Mouse (Mus musculus) forebrain, embryonic 10.5 days (tissue): ENCODE measurements at regions not wholly inside any gene's neighbourhood (a gene's known extent, or its start where the extent isn't known, plus 50 kb on each side); places are given as distances from the start of the nearest gene placed in this dataset.
A peak's percentile ranks its signal among the peaks of the same experiment; 100 is the strongest.
"Not testable (repeated sequence)": the region's sequence is repeated elsewhere in the genome, so short reads cannot be mapped to it uniquely, and the experiment has no call there.

Experiments
- DNase-seq: peaks from one replicate; pipeline ENCODE4 v3.0.0-alpha.2; 2017; ENCODE audit warnings: low spot score; ENCODE audit errors: extremely low spot score
- H3K27ac ChIP-seq: fragments of 300-500 bp; sonication (generic); 2 replicates; pipeline ENCODE4 v1.5.1; 2016; ENCODE audit warnings: mild to moderate bottlenecking
- H3K27me3 ChIP-seq: fragments of 300-500 bp; sonication (generic); 2 replicates; pipeline ENCODE4 v1.6.1; 2016; ENCODE audit warnings: mild to moderate bottlenecking; ENCODE audit not compliant: poor library complexity, severe bottlenecking
- H3K36me3 ChIP-seq: fragments of 300-500 bp; sonication (generic); replicated peaks from 2 replicates; pipeline ENCODE4 v1.6.1; 2016; ENCODE audit warnings: mild to moderate bottlenecking, moderate library complexity
- H3K4me1 ChIP-seq: fragments of 300-500 bp; sonication (generic); 2 replicates; pipeline ENCODE4 v1.6.1; 2016
- H3K4me3 ChIP-seq: fragments of 300-500 bp; sonication (generic); 2 replicates; pipeline ENCODE4 v1.5.1; 2016; ENCODE audit warnings: mild to moderate bottlenecking, moderate library complexity
- H3K9me3 ChIP-seq: fragments of 300-500 bp; sonication (generic); 2 replicates; pipeline ENCODE4 v1.6.1; 2016; ENCODE audit warnings: mild to moderate bottlenecking, moderate library complexity
- WGBS: fragments of 180-500 bp; shearing (Covaris S2); methylation state at CpG from one replicate; pipeline ENCODE4 v1.1.7; 2016; 5-methylcytosine and 5-hydroxymethylcytosine counted together

DNA sequence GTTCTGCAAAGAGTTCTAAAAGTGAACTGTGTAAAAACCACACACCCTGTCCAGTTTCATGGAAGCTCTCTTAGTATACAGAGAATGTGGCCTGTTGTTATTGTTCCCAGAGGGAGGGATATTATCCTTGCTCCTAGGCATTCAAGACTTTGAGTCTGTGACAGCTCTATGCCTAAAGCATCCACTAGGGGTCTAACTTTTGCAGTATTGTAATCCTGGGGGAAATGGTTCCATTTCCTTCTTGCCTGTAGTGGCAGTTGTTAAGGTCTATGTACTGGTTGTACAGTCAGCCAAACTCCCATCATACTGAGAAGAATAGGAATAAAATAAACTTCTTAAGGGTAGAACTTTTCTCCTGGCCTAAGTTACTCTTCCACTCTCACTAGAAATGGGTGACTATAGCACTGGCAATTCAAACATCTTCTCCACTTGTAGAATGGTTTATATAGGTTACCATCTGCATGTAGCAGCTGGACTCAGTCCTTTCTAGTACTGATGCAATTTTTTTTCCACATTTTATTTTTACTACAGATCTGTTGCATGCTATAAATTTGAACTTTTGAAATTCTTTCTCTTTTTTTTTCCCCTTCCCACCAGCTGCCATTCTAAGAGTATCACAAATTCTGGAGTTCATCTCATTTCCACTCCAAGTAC lies 51.4 kb upstream of the Dpt start:
- Histone ChIP-seq H3K4me1 (no peaks in the 10 kb centered on the region), H3K36me3 (no peaks in the 10 kb centered on the region), H3K9me3 (no peaks in the 10 kb centered on the region), H3K27me3 (no peaks in the 10 kb centered on the region), H3K4me3 (no peak overlapping the region), H3K27ac (no peak overlapping the region)
- DNase-seq: no peak

GRCm38 (mm10) chr1:164744499-164744898 lies 51.9 kb upstream of the Dpt start:
- H3K27me3 ChIP-seq: no peaks in the 10 kb centered on the region
- no peak for DNase-seq

GRCm38 (mm10) chr1:164742897-164743296 lies 53.5 kb upstream of the Dpt start:
- H3K4me1 ChIP-seq, H3K4me3 ChIP-seq, H3K36me3 ChIP-seq, DNase-seq, H3K9me3 ChIP-seq, H3K27ac ChIP-seq, H3K27me3 ChIP-seq: not testable (repeated sequence)
- WGBS: 93% methylated on average over 8 of the region's 9 CpGs

More at GRCm38 (mm10) chr1:164744499-164744898, 51.9 kb upstream of the Dpt start:
- no peaks in the 10 kb centered on the region for H3K36me3 ChIP-seq
- H3K9me3 ChIP-seq: no peaks in the 10 kb centered on the region
- H3K4me1 ChIP-seq: no peaks in the 10 kb centered on the region
- 80% methylated on average over 3 of the region's 3 CpGs for WGBS
- H3K4me3 ChIP-seq: no peak overlapping the region
- H3K27ac ChIP-seq: no peak overlapping the region

- H3K9me3 ChIP-seq: no peaks in the 10 kb centered on the region
- WGBS: 80% methylated on average over 1 of the region's 1 CpGs
Observed at GRCm38 (mm10) chr1:164735646-164736045, 60.8 kb upstream of the Dpt start.

GRCm38 (mm10) chr1:164733741-164734140 lies 62.7 kb upstream of the Dpt start:
- WGBS: 91% methylated on average over 3 of the region's 3 CpGs
- H3K4me1 ChIP-seq: no peaks in the 10 kb centered on the region
- no peak for DNase-seq
- H3K9me3 ChIP-seq: no peaks in the 10 kb centered on the region
- H3K4me3 ChIP-seq: no peak overlapping the region
- H3K27me3 ChIP-seq: no peaks in the 10 kb centered on the region
- H3K36me3 ChIP-seq: no peaks in the 10 kb centered on the region
- H3K27ac ChIP-seq: no peak overlapping the region

More at GRCm38 (mm10) chr1:164735646-164736045, 60.8 kb upstream of the Dpt start:
- no peaks in the 10 kb centered on the region for H3K36me3 ChIP-seq
- no peaks in the 10 kb centered on the region for H3K4me1 ChIP-seq
- no peak overlapping the region for H3K4me3 ChIP-seq
- no peak for DNase-seq
- H3K27ac ChIP-seq: no peak overlapping the region
- H3K27me3 ChIP-seq: no peaks in the 10 kb centered on the region

GRCm38 (mm10) chr1:164722054-164722453 lies 74.4 kb upstream of the Dpt start:
- Histone ChIP-seq H3K4me1 (peaks cover 5% of the 10 kb centered on the region), H3K4me3 (no peak overlapping the region), H3K27ac (0 out of 2 replicates have a peak overlapping the region, but pooled peaks have one; percentile 30), H3K9me3 (no peaks in the 10 kb centered on the region), H3K27me3 (no peaks in the 10 kb centered on the region), H3K36me3 (no peaks in the 10 kb centered on the region)
- WGBS: 0% methylated on average over 1 of the region's 1 CpGs
- DNase-seq: no peak

DNA sequence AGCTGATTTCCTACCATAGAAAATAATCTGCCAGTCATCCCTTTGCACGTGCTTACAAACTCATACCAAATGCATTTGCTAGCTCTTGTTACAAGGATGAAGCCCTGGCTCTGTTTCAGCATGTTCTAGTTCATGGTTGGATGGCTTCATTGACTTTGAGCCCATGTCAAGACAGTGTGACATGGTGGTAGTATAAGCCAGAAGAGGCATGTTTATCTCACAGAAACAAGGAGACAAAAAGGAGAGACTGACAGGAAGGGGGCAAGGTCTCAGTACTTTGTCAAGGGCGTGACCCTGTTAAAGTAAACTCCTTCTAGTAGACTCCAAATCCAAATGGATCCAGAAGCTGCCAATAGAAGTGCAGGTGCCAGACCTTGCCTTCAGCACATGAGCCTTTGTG lies 81.5 kb upstream of the Dpt start:
- WGBS: 90% methylated on average over 2 of the region's 2 CpGs

DNA sequence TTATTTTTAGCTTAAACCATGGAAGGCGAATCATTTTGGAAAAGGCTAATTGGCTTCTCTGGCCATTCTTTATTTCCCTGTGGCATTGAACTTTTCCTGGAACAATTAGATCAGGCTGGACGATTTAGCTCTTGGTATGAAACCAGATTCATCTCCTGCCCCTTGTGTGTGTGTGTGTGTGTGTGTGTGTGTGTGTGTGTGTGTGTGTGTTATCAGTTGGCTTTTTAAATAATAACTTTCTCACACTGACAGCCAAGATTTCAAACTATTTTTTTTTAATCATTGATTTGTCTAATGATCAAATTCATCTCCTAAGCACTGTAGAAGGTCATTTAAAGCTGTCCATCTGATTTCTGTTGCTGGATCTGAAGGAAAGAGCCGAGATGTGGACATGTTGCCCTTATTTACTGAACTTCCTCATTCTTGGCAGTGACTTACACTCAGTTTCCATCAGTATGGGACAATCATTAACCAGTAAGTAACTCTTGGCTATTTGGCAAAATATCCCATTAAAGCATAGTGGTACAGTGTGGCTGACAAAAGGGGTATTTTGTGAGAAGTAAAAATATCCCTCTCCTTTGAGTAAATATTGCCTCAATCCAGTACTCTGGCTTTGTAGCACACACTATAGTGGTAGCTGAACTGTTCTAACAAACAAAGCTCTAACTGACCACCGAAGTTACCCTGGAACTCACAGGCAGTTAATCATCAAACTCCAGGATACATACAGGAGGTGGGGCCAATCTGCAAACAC lies 82.5 kb upstream of the Dpt start:
- whole genome bisulfite sequencing: 85% methylated on average over 4 of the region's 4 CpGs
- Histone ChIP-seq H3K9me3 (no peaks in the 10 kb centered on the region), H3K4me3 (no peak overlapping the region), H3K4me1 (no peaks in the 10 kb centered on the region), H3K36me3 (no peaks in the 10 kb centered on the region), H3K27ac (no peak overlapping the region), H3K27me3 (no peaks in the 10 kb centered on the region)
- no peak for DNase-seq

More for the DNA sequence above, 81.5 kb upstream of the Dpt start:
- no peaks in the 10 kb centered on the region for H3K4me1 ChIP-seq
- no peak for DNase-seq
- no peaks in the 10 kb centered on the region for H3K9me3 ChIP-seq
- H3K36me3 ChIP-seq: no peaks in the 10 kb centered on the region
- no peak overlapping the region for H3K27ac ChIP-seq
- H3K27me3 ChIP-seq: no peaks in the 10 kb centered on the region
- no peak overlapping the region for H3K4me3 ChIP-seq

GRCm38 (mm10) chr1:164712514-164712913 lies 83.9 kb upstream of the Dpt start:
- Histone ChIP-seq H3K9me3 (no peaks in the 10 kb centered on the region), H3K27ac (no peak overlapping the region), H3K36me3 (no peaks in the 10 kb centered on the region), H3K4me3 (no peak overlapping the region), H3K27me3 (no peaks in the 10 kb centered on the region), H3K4me1 (no peaks in the 10 kb centered on the region)
- 90% methylated on average over 3 of the region's 3 CpGs for WGBS
- no peak for DNase-seq

- 66% methylated on average over 11 of the region's 11 CpGs for WGBS
- Histone ChIP-seq H3K4me1 (peaks cover 8% of the 10 kb centered on the region), H3K9me3 (no peaks in the 10 kb centered on the region), H3K27me3 (no peaks in the 10 kb centered on the region), H3K36me3 (no peaks in the 10 kb centered on the region), H3K27ac (peak overlapping the region; percentile 67), H3K4me3 (no peak overlapping the region)
- DNase-seq: peak; percentile 39
Observed at GRCm38 (mm10) chr1:164704397-164705091, 91.9 kb upstream of the Dpt start.

DNA sequence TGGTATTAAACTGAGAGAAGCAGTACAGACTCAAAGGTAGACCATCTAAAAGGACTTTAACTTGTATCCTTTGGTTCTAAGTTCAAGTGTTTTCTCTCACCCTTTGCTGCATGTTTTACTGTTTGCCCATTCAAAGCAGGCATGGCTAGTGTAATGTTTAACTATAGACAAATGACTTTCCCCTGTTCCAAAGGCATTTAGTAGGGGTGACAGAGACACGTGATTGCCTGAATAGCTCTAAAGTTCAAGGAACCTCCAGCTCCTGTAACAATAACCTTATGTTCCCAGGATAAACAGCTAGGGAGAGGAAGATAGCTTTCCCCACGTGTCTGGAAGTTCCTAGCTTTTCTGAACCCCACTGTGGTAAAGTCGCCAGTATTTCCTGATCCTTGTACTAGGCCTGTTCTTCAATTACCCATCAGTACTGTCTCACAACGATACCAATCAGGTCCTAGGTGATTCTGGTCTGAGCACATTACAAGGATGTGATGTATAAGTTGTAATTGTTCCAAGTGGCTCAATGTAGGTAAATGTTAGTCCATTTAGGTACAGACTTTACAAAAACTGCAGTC lies 92.8 kb upstream of the Dpt start:
- H3K36me3 ChIP-seq: no peaks in the 10 kb centered on the region
- H3K4me3 ChIP-seq: no peak overlapping the region
- H3K4me1 ChIP-seq: peaks cover 8% of the 10 kb centered on the region
- no peaks in the 10 kb centered on the region for H3K27me3 ChIP-seq
- H3K9me3 ChIP-seq: no peaks in the 10 kb centered on the region
- 75% methylated on average over 4 of the region's 4 CpGs for WGBS
- H3K27ac ChIP-seq: no peak overlapping the region
- no peak for DNase-seq

DNA sequence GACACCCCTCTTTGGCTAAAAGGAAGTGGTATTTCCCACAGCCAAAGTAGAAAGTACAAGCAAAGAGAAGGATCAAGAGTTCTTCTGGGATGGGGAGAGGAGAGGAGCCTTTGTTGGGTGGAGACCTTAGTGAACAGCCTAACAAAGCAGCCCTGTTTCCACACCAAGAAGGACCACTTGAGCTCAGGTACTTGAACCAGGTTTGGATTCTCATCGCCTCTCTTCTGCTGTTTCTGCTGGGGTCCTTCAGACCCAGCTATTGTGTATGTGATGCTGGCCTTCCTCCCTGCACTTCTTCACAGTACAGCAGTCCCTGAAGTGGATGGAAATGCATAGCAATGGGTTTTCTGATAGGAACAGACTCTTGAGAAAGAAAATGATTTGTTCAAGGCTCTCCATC lies 106.4 kb upstream of the Dpt start:
- no peaks in the 10 kb centered on the region for H3K4me1 ChIP-seq
- H3K9me3 ChIP-seq: no peaks in the 10 kb centered on the region
- DNase-seq: no peak
- no peaks in the 10 kb centered on the region for H3K27me3 ChIP-seq
- no peak overlapping the region for H3K4me3 ChIP-seq
- no peak overlapping the region for H3K27ac ChIP-seq
- no peaks in the 10 kb centered on the region for H3K36me3 ChIP-seq
- WGBS: 85% methylated on average over 1 of the region's 1 CpGs

DNA sequence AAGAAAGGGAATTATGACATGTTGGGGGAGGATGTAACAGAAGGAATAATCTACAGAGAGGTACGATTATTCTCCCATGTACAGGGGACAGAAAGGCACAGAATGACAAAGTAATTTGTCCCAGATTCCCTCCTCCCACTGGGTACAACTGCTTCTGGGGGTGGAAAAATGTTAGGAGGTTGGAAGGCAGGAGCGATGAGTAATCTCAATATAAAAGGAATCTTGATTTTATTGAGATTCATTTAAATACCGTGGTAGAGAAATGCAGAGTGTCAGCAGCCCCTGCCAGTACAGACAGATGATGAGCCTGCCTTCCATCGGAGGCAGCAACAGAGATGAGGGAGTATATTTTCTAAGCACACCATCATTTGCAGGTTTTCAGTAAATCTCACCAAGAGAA lies 107.1 kb upstream of the Dpt start:
- no peak for DNase-seq
- H3K27ac ChIP-seq: no peak overlapping the region
- no peaks in the 10 kb centered on the region for H3K9me3 ChIP-seq
- WGBS: 87% methylated on average over 4 of the region's 4 CpGs
- no peaks in the 10 kb centered on the region for H3K36me3 ChIP-seq
- no peaks in the 10 kb centered on the region for H3K4me1 ChIP-seq
- H3K27me3 ChIP-seq: no peaks in the 10 kb centered on the region
- no peak overlapping the region for H3K4me3 ChIP-seq
